Mouse (Mus musculus) small intestine, adult 2 months (tissue): ENCODE measurements around the gene Tex22.

ENCODE experiments used
- CTCF ChIP-seq: fragments of 200-500 bp; IDR thresholded peaks from 2 replicates; pipeline ENCODE4 v1.5.1; 2012; ENCODE audit warnings: low read depth, mild to moderate bottlenecking, control low read depth, inconsistent platforms, low read length, moderate library complexity, mixed read lengths; ENCODE audit not compliant: insufficient replicate concordance, insufficient read length; ENCODE audit errors: extremely low read depth
- POLR2A ChIP-seq: fragments of 200-500 bp; IDR thresholded peaks from 2 replicates; pipeline ENCODE4 v1.6.1; 2012; ENCODE audit warnings: low read depth, mild to moderate bottlenecking, control low read depth, inconsistent platforms, low read length, moderate library complexity

DNA sequence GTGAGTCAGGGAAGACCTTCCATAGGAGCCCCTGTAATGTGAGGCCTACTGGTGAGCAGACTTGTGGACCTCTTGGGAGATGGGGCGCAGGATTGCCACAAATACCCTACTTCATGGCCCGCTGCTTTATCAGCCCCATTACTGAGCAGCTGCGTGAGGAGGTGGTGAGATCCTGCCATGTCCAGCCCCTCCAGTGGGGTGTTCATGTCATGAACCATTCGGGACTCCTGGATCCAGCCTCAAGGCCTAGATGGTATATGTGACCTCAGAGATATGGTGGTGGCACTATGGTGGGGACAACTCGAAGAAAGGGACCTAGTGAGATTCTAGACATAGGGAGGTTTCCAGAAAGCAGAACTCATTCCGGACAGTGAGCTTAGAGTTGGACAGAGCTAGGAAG lies 14.8 kb downstream of the Tex22 start:
- no peak for TF ChIP-seq CTCF
- TF ChIP-seq POLR2A: no peak
